Mouse (Mus musculus): Measurements from ENCODE around the gene Fads2. TPM values are rescaled to one million over a fixed set of nuclear protein-coding genes. Genes with fewer than 3 reads are reported as not detected.

Fads2 gene
- total RNA-seq, 2 experiments from 2014 or later: 1.7 to 4.1 TPM

GRCm38 (mm10) chr19:10116641-10117040 is 15.1 kb upstream of the Fads2 start:
- Histone ChIP-seq H3K4me3 (no peak overlapping the region), H3K27ac (no peak overlapping the region)
- TF ChIP-seq CTCF (IDR thresholded peaks at IDR 0.05): no peak
- intact Hi-C loops (cut with DNase I): no loop called here
- no peak for DNase-seq

DNA sequence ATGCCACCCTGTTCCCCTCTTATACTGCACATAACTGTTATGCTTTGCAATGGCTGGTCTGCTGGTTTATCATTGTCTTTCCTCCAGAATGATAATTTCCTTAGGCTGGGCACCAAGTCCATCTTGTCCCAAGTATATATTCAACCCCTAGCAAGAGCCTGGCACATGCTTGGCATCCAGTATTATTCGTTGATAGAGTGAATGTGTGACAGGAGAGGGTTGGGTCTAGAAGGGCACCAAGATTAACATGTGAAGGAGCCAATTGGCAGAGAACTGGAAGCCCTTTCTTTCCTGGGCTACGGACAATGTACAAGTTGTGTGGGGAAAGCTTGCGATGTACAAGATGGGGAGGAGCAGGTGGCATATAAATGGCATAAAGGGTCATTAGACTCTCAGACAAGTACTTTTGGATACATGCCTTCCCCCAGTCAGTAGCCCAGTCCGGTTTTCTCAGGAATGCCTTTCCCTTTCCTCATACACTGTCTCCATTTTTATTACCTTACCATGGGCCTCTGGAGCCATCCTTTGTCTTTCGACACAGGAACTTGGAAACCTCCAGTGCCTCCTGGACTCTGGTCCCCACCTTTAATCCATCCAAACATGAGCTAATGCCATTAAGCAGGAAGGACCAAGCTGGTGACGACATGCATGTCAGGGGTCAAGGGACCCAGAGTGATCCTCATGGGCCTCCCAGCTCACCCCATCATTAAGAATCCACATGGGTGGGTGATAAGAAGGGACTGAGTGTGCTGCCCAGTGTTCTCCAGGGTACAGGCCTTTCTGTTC is 14.0 kb upstream of the Fads2 start:
- no peak overlapping the region for H3K4me3 ChIP-seq
- DNase-seq: no peak
- intact Hi-C loops (cut with DNase I): no loop called here
- H3K27ac ChIP-seq: no peak overlapping the region
- no peak for TF ChIP-seq CTCF (IDR thresholded peaks at IDR 0.05)

DNA sequence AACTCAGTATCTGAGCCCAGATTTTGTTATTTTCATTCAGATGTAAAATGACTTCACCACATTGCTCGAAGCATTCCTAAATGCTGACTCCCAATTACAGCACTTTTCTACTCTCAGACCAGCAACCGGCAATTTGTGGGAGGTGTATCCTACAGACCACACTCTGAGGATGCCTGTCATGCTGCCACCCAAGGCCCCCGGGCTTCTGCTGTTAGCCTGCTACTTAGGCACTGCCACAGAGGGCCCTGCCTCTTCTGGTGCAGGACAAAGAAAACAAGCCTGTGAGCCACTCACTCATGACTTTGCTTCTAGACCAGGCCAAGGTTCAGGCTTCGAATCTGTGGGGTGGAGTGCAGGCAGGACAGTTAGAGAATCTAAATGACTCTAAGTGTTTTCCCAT is 11.4 kb upstream of the Fads2 start:
- DNase-seq: peak; percentile 25
- intact Hi-C loops (cut with DNase I): no loop called here
- no peak for TF ChIP-seq CTCF (IDR thresholded peaks at IDR 0.05)
- Histone ChIP-seq H3K27ac (peak overlapping the region; percentile 28), H3K4me3 (no peak overlapping the region)

GRCm38 (mm10) chr19:10108666-10109065 is 7.1 kb upstream of the Fads2 start:
- TF ChIP-seq CTCF (IDR thresholded peaks at IDR 0.05): no peak
- intact Hi-C loops (cut with DNase I): loop anchor here (10.0 kb wide), 1 partner anchor 76 kb away; the partner anchor contains the start of gene Fads1
- no peak for DNase-seq
- Histone ChIP-seq H3K4me3 (no peak overlapping the region), H3K27ac (no peak overlapping the region)

- no peak for DNase-seq
- TF ChIP-seq CTCF (IDR thresholded peaks at IDR 0.05): no peak
- Histone ChIP-seq H3K4me3 (no peak overlapping the region), H3K27ac (no peak overlapping the region)
- intact Hi-C loops (cut with DNase I): loop anchor here (10.0 kb wide), 1 partner anchor 77 kb away; the partner anchor contains the start of gene Fads1
Measured at GRCm38 (mm10) chr19:10108129-10108528, 6.6 kb upstream of the Fads2 start.

- DNase-seq: no peak
- intact Hi-C loops (cut with DNase I): loop anchor here (10.0 kb wide), 1 partner anchor 78 kb away; the partner anchor contains the start of gene Fads1
Measured at GRCm38 (mm10) chr19:10107051-10107611, 5.6 kb upstream of the Fads2 start.

GRCm38 (mm10) chr19:10106634-10107033 is 5.1 kb upstream of the Fads2 start:
- intact Hi-C loops (cut with DNase I): loop anchor here (10.0 kb wide), 1 partner anchor 78 kb away; the partner anchor contains the start of gene Fads1
- no peak for DNase-seq
- TF ChIP-seq CTCF (IDR thresholded peaks at IDR 0.05): no peak
- no peak overlapping the region for H3K4me3 ChIP-seq
- no peak overlapping the region for H3K27ac ChIP-seq

More at GRCm38 (mm10) chr19:10107051-10107611, 5.6 kb upstream of the Fads2 start:
- no peak overlapping the region for H3K4me3 ChIP-seq
- no peak overlapping the region for H3K27ac ChIP-seq
- TF ChIP-seq CTCF (IDR thresholded peaks at IDR 0.05): no peak

DNA sequence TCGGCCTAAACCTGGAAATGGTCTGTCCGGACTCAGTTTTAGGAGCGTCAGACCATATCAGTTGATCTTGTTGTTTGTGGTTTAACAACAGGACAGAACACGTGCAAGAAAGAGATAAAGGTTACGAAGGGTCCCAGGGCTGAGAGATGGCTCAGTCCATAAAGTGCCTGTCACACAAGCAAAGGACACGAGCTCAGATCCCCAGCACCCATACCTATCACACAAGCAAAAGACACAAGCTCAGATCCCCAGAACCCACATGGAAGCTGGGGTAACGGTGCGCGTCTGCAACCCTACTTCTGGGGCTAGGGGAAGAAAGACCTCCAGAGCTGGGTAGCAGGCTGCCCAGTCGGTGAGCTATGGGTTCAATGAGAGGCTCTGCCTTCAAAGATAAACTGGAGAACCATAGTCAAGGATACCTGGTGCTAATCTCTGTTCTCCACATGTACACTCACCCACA is 3.5 kb upstream of the Fads2 start:
- Histone ChIP-seq H3K4me3 (no peak overlapping the region), H3K27ac (no peak overlapping the region)
- intact Hi-C loops (cut with DNase I): loop anchor here (10.0 kb wide), 1 partner anchor 80 kb away; the partner anchor contains the start of gene Fads1
- DNase-seq: no peak
- TF ChIP-seq CTCF (IDR thresholded peaks at IDR 0.05): no peak

DNA sequence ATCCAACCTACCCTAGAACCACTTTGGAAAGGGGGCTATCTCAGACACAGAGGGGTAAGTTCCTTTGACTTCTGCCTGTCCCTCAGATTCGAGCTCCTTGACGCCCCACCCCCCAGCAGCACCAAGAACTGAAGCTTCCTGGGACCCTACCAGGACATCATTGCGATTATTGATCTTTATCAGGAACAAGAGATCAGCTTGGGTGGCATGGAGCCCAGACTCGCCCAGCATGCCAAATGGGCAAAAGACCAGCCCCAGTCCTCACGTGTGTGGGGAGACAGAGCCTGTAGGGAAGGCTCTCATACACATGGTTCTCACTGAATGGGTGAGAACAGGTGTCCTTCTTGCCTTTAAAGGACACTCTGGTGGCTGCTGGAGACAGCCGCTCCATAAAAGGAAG is 2.7 kb upstream of the Fads2 start:
- DNase-seq: no peak
- intact Hi-C loops (cut with DNase I): loop anchor here (5.0 to 10.0 kb wide), 2 partner anchors 67 to 81 kb away; partner anchors contain the start of gene Fads1
- Histone ChIP-seq H3K4me3 (no peak overlapping the region), H3K27ac (no peak overlapping the region)
- TF ChIP-seq CTCF (IDR thresholded peaks at IDR 0.05): no peak

DNA sequence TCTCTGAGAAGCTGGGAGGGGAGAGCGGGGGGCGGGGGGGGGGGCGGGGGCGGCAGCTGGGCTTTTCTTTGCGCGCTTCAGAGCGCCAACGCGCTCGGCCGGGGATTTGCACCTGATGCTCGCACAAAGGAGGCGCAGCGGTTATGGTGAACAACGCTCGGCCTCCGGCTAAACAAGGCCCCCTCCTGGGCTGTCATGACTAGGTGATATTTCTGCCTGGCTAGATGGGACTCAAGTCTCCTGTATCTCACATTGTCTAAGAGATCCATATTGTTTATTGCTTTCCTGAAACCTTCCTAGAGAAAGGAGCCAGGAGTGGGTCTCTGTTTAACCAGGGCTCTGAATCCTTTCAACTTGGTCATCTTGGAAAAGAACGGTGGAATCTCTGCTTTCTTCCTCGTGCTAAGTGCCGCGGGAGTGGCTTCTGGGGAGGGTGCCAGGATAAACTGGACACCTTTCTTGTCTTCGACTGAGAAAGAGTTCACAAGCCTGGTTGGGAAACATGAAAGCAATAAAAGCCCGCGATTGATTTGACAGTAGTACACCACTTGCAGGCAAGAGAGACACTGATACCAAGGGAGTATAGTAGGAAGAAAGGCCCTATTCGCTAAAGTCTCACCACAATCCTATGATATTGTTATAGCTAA is 631 bp upstream of the Fads2 start:
- Histone ChIP-seq H3K4me3 (peak overlapping the region; percentile 84), H3K27ac (peak overlapping the region; percentile 79)
- TF ChIP-seq CTCF (IDR thresholded peaks at IDR 0.05): no peak
- peak; percentile 38 for DNase-seq
- intact Hi-C loops (cut with DNase I): loop anchor here (5.0 to 10.0 kb wide), 2 partner anchors 65 to 83 kb away; partner anchors contain the start of gene Fads1

DNA sequence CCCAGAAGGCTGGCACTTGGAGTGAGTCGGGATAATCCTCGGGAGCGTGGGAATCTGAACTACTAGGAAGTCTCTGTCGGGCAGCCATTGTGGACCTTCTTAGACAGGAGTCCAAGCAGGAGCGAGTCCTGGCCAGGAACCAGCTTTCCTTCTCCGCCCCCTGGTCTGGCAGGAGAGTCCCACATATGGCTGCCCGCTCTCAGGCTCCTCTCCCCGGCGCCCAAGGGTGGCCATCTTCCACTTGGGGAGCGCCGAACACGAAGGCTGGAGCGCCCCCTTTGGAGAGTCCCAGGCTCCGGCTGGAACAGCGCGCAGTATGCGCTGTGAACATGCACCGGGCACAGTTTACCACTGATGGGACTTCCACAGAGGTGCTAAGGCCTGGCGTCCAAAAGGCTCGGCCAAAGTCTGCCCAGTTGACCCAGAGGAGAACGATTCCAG is 895 bp downstream of the Fads2 start:
- peak overlapping the region; percentile 84 for H3K4me3 ChIP-seq
- peak; percentile 80 for DNase-seq
- intact Hi-C loops (cut with DNase I): loop anchor here (5.0 to 10.0 kb wide), 2 partner anchors 63 to 84 kb away; partner anchors contain the start of gene Fads1
- H3K27ac ChIP-seq: peak overlapping the region; percentile 79
- peak; percentile 67 for TF ChIP-seq CTCF (IDR thresholded peaks at IDR 0.05)

- Histone ChIP-seq H3K27ac (no peak overlapping the region), H3K4me3 (no peak overlapping the region)
- intact Hi-C loops (cut with DNase I): no loop called here
- no peak for DNase-seq
- TF ChIP-seq CTCF (IDR thresholded peaks at IDR 0.05): no peak
Measured at GRCm38 (mm10) chr19:10097826-10098225, 3.7 kb downstream of the Fads2 start.

Measured in gastrocnemius, adult 2 months (tissue).